In the genomic region with DNA sequence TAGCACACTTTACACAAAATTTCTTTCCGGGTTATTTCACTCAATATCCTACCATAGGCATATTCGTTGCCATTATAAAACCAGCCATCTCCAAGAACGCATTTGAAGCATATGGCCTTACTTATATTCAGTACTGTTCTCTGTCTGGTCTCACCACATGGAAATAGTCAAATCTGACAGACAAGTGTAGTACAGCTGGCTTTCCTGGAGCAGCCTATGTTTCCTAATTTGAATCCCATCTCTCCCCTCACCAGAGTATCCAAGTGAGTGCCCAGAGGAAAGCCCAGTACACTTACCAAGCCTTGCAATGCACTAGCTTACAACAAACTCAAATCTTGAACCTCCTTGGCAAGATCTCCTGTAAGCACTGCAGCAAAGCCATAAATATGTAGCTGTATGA, we compare ENCODE assay signal across 23 mouse cellular contexts.
A peak's percentile ranks its signal among the peaks of the same experiment; 100 is the strongest.
DNase-seq lines count a peak whose midpoint lies in the region; ATAC-seq and TF ChIP-seq lines count a peak whose summit lies in the region.
"Had no signal": no experiment of that assay in that cellular context is flagged by ENCODE, and none has a peak within 500 bp of the region (broad histone marks: within the 10 kb centered on the region; RNA-seq: fewer than 3 reads in every experiment).

No protein-coding gene starts in this region.

- 60% methylated on average over 3 of the region's 3 CpGs for WGBS in embryonic facial prominence, embryonic 11.5 days
- WGBS in embryonic facial prominence, embryonic 10.5 days = 84% methylated on average over 3 of the region's 3 CpGs
- WGBS in forebrain, embryonic 15.5 days = 76% methylated on average over 3 of the region's 3 CpGs
- WGBS in forebrain, embryonic 11.5 days = 87% methylated on average over 3 of the region's 3 CpGs
- 81% methylated on average over 3 of the region's 3 CpGs for WGBS in forebrain, embryonic 16.5 days
- 93% methylated on average over 3 of the region's 3 CpGs for WGBS in cerebellum, adult 2 months
- WGBS in kidney, embryonic 14.5 days = 96% methylated on average over 3 of the region's 3 CpGs

- H3K9me3 ChIP-seq in embryonic facial prominence, embryonic 11.5 days (replicated peaks; ENCODE audit: control insufficient read depth, low read length) = no peaks in the 10 kb centered on the region
- no peaks in the 10 kb centered on the region for H3K9me3 ChIP-seq in embryonic facial prominence, embryonic 10.5 days
- H3K9me3 ChIP-seq in forebrain, embryonic 15.5 days = no peaks in the 10 kb centered on the region
- no peaks in the 10 kb centered on the region for H3K9me3 ChIP-seq in forebrain, embryonic 11.5 days (ENCODE audit: control insufficient read depth, low read length)
- no peaks in the 10 kb centered on the region for H3K9me3 ChIP-seq in forebrain, embryonic 16.5 days (ENCODE audit: control insufficient read depth, low read length)
- H3K9me3 ChIP-seq in kidney, embryonic 14.5 days (ENCODE audit: control insufficient read depth, low read length) = no peaks in the 10 kb centered on the region
- H3K9me3 ChIP-seq: embryonic facial prominence, embryonic 13.5 days; hindbrain, embryonic 12.5 days; hindbrain, embryonic 15.5 days had no signal

- H3K36me3 ChIP-seq in embryonic facial prominence, embryonic 11.5 days (replicated peaks; ENCODE audit: control insufficient read depth, insufficient read depth, low read depth, low read length) = no peaks in the 10 kb centered on the region
- H3K36me3 ChIP-seq in embryonic facial prominence, embryonic 10.5 days (replicated peaks) = no peaks in the 10 kb centered on the region
- no peaks in the 10 kb centered on the region for H3K36me3 ChIP-seq in forebrain, embryonic 15.5 days
- no peaks in the 10 kb centered on the region for H3K36me3 ChIP-seq in forebrain, embryonic 11.5 days (ENCODE audit: control insufficient read depth, insufficient read depth, low read length)
- H3K36me3 ChIP-seq in forebrain, embryonic 16.5 days (ENCODE audit: control insufficient read depth, insufficient read depth) = no peaks in the 10 kb centered on the region
- no peaks in the 10 kb centered on the region for H3K36me3 ChIP-seq in kidney, embryonic 14.5 days (ENCODE audit: control insufficient read depth, insufficient read depth, low read length)
- H3K36me3 ChIP-seq: embryonic facial prominence, embryonic 13.5 days; hindbrain, embryonic 12.5 days; hindbrain, embryonic 15.5 days had no signal

- no peak overlapping the region for H3K9ac ChIP-seq in embryonic facial prominence, embryonic 11.5 days (replicated peaks; ENCODE audit: low read length)
- no peak overlapping the region for H3K9ac ChIP-seq in forebrain, embryonic 15.5 days (replicated peaks)
- H3K9ac ChIP-seq in forebrain, embryonic 11.5 days (ENCODE audit: low read length) = no peak overlapping the region
- no peak overlapping the region for H3K9ac ChIP-seq in forebrain, embryonic 16.5 days (replicated peaks; ENCODE audit: low read depth, low read length)
- no peak overlapping the region for H3K9ac ChIP-seq in kidney, embryonic 14.5 days (ENCODE audit: low read depth, low read length)
- H3K9ac ChIP-seq: embryonic facial prominence, embryonic 13.5 days; hindbrain, embryonic 12.5 days; hindbrain, embryonic 15.5 days had no signal

- TF ChIP-seq CTCF in brain, embryonic 14.5 days (IDR thresholded peaks at IDR 0.05; ENCODE audit: borderline replicate concordance, extremely low read depth, insufficient read depth, insufficient read length) = no peak
- TF ChIP-seq CTCF in cerebellum, adult 2 months (IDR thresholded peaks at IDR 0.05; ENCODE audit: borderline replicate concordance, insufficient read depth, low read depth, low read length) = no peak

- DNase-seq in embryonic facial prominence, embryonic 11.5 days (ENCODE audit: low spot score) = peak; percentile 45
- no peak for DNase-seq in embryonic facial prominence, embryonic 10.5 days (ENCODE audit: low spot score)
- no peak for DNase-seq in forebrain, embryonic 11.5 days (ENCODE audit: low spot score)
- peak; percentile 41 for DNase-seq in brain, embryonic 14.5 days (ENCODE audit: low read depth)
- DNase-seq in cerebellum, adult 2 months = no peak
- DNase-seq: adrenal gland, postnatal 10 days; adrenal gland, postnatal 36 days; cerebellum, adult 11-12 months; cerebellum, adult 9-10 months; cerebellum, postnatal 14 days; gastrocnemius, adult 2 months; gastrocnemius, postnatal 14 days; heart, adult 11 months; kidney, adult 2 months had no signal

- no peak overlapping the region for H3K27ac ChIP-seq in embryonic facial prominence, embryonic 11.5 days (replicated peaks; ENCODE audit: low read depth, low read length)
- no peak overlapping the region for H3K27ac ChIP-seq in embryonic facial prominence, embryonic 10.5 days (replicated peaks)
- H3K27ac ChIP-seq in forebrain, embryonic 15.5 days (replicated peaks) = 0 out of 2 replicates have a peak overlapping the region, but pooled peaks have one; percentile 43
- H3K27ac ChIP-seq in forebrain, embryonic 11.5 days (ENCODE audit: low read depth, low read length) = no peak overlapping the region
- H3K27ac ChIP-seq in forebrain, embryonic 16.5 days (ENCODE audit: low read length) = no peak overlapping the region
- H3K27ac ChIP-seq in cerebellum, adult 2 months (ENCODE audit: insufficient read depth, low read length) = no peak overlapping the region
- no peak overlapping the region for H3K27ac ChIP-seq in kidney, embryonic 14.5 days (ENCODE audit: low read depth, low read length)
- H3K27ac ChIP-seq: embryonic facial prominence, embryonic 13.5 days; gastrocnemius, adult 2 months; hindbrain, embryonic 12.5 days; hindbrain, embryonic 15.5 days had no signal

- no peaks in the 10 kb centered on the region for H3K4me1 ChIP-seq in embryonic facial prominence, embryonic 11.5 days (ENCODE audit: control insufficient read depth, insufficient read depth, low read length)
- H3K4me1 ChIP-seq in embryonic facial prominence, embryonic 10.5 days = no peaks in the 10 kb centered on the region
- H3K4me1 ChIP-seq in forebrain, embryonic 15.5 days = no peaks in the 10 kb centered on the region
- H3K4me1 ChIP-seq in forebrain, embryonic 11.5 days (replicated peaks; ENCODE audit: control insufficient read depth, insufficient read depth, low read length) = no peaks in the 10 kb centered on the region
- no peaks in the 10 kb centered on the region for H3K4me1 ChIP-seq in forebrain, embryonic 16.5 days (replicated peaks; ENCODE audit: control insufficient read depth, insufficient read depth, low read length)
- H3K4me1 ChIP-seq in cerebellum, adult 2 months (ENCODE audit: control insufficient read depth, insufficient read depth, low read length) = no peaks in the 10 kb centered on the region
- no peaks in the 10 kb centered on the region for H3K4me1 ChIP-seq in kidney, embryonic 14.5 days (ENCODE audit: control insufficient read depth, insufficient read depth, low read length)
- H3K4me1 ChIP-seq: embryonic facial prominence, embryonic 13.5 days; hindbrain, embryonic 12.5 days had no signal

- H3K27me3 ChIP-seq in embryonic facial prominence, embryonic 11.5 days (ENCODE audit: control insufficient read depth, insufficient read depth, low read length) = no peaks in the 10 kb centered on the region
- H3K27me3 ChIP-seq in embryonic facial prominence, embryonic 10.5 days (replicated peaks; ENCODE audit: low read depth, poor library complexity, severe bottlenecking) = no peaks in the 10 kb centered on the region
- H3K27me3 ChIP-seq in forebrain, embryonic 15.5 days = no peaks in the 10 kb centered on the region
- H3K27me3 ChIP-seq in forebrain, embryonic 11.5 days (ENCODE audit: control insufficient read depth, insufficient read depth, low read length) = no peaks in the 10 kb centered on the region
- H3K27me3 ChIP-seq in forebrain, embryonic 16.5 days (replicated peaks; ENCODE audit: control insufficient read depth, insufficient read depth, low read length) = no peaks in the 10 kb centered on the region
- H3K27me3 ChIP-seq in cerebellum, adult 2 months (ENCODE audit: control insufficient read depth, insufficient read depth, low read length) = no peaks in the 10 kb centered on the region
- no peaks in the 10 kb centered on the region for H3K27me3 ChIP-seq in kidney, embryonic 14.5 days (ENCODE audit: control insufficient read depth, insufficient read depth, low read length)
- H3K27me3 ChIP-seq: embryonic facial prominence, embryonic 13.5 days; hindbrain, embryonic 12.5 days; hindbrain, embryonic 15.5 days had no signal

- H3K4me2 ChIP-seq in embryonic facial prominence, embryonic 11.5 days (ENCODE audit: low read depth, low read length) = no peak overlapping the region
- no peak overlapping the region for H3K4me2 ChIP-seq in forebrain, embryonic 15.5 days (replicated peaks)
- H3K4me2 ChIP-seq in forebrain, embryonic 11.5 days (ENCODE audit: low read depth, low read length, severe bottlenecking) = no peak overlapping the region
- H3K4me2 ChIP-seq in forebrain, embryonic 16.5 days (ENCODE audit: low read length) = no peak overlapping the region
- no peak overlapping the region for H3K4me2 ChIP-seq in kidney, embryonic 14.5 days (replicated peaks; ENCODE audit: low read depth, low read length)
- H3K4me2 ChIP-seq: embryonic facial prominence, embryonic 13.5 days; heart, embryonic 11.5 days; hindbrain, embryonic 12.5 days; hindbrain, embryonic 15.5 days had no signal

- no peak; the same call in 1 of the 2 replicates for ATAC-seq in embryonic facial prominence, embryonic 11.5 days (replicated peaks; ENCODE audit: insufficient number of reproducible peaks, low FRiP score, low TSS enrichment, low read depth)
- peak; percentile 79 for ATAC-seq in forebrain, embryonic 15.5 days (replicated peaks)
- no peak for ATAC-seq in forebrain, embryonic 11.5 days (replicated peaks; ENCODE audit: low FRiP score)
- ATAC-seq in forebrain, embryonic 16.5 days = peak; percentile 85
- ATAC-seq in kidney, embryonic 14.5 days (ENCODE audit: low FRiP score, low TSS enrichment) = no peak
- ATAC-seq: activated CD4-positive, CD25-positive, alpha-beta regulatory T cell, adult 4 months; intestine, postnatal 0 days had no signal

- TF ChIP-seq POLR2A in brain, embryonic 14.5 days (IDR thresholded peaks at IDR 0.05; ENCODE audit: borderline replicate concordance, extremely low read depth, insufficient read depth, insufficient read length, poor library complexity, severe bottlenecking) = no peak
- TF ChIP-seq POLR2A in cerebellum, adult 2 months (IDR thresholded peaks at IDR 0.05; ENCODE audit: borderline replicate concordance, insufficient read depth, low read length) = no peak

- no peak overlapping the region for H3K4me3 ChIP-seq in embryonic facial prominence, embryonic 11.5 days (ENCODE audit: low read depth, low read length)
- no peak overlapping the region for H3K4me3 ChIP-seq in embryonic facial prominence, embryonic 10.5 days
- no peak overlapping the region for H3K4me3 ChIP-seq in forebrain, embryonic 15.5 days
- H3K4me3 ChIP-seq in forebrain, embryonic 11.5 days (ENCODE audit: low read depth, low read length) = no peak overlapping the region
- no peak overlapping the region for H3K4me3 ChIP-seq in forebrain, embryonic 16.5 days (replicated peaks; ENCODE audit: low read length)
- H3K4me3 ChIP-seq in cerebellum, adult 2 months (replicated peaks; ENCODE audit: insufficient read depth, low read depth, low read length) = no peak overlapping the region
- H3K4me3 ChIP-seq in kidney, embryonic 14.5 days (ENCODE audit: low read length) = no peak overlapping the region
- H3K4me3 ChIP-seq: embryonic facial prominence, embryonic 13.5 days; gastrocnemius, adult 2 months; hindbrain, embryonic 12.5 days; hindbrain, embryonic 15.5 days had no signal

Comparison
In these comparisons a context has a peak if more than half of its experiments do, and no peak if none do; other contexts are left out.
1. ATAC-seq: peak in forebrain, embryonic 15.5 days (single experiment) and forebrain, embryonic 16.5 days (single experiment); none in embryonic facial prominence, embryonic 11.5 days (single experiment), forebrain, embryonic 11.5 days (single experiment) and kidney, embryonic 14.5 days (single experiment).
2. DNase-seq: peak in embryonic facial prominence, embryonic 11.5 days (single experiment) and brain, embryonic 14.5 days (single experiment); none in embryonic facial prominence, embryonic 10.5 days (single experiment), forebrain, embryonic 11.5 days (single experiment) and cerebellum, adult 2 months (0 of 2).